Comparison of ENCODE assay signal across 16 mouse cellular contexts in genomic region chr1:183962486-183962885, GRCm38 (mm10).
"Had no signal": no experiment of that assay in that cellular context is flagged by ENCODE, and none has a peak within 500 bp of the region (broad histone marks: within the 10 kb centered on the region; RNA-seq: fewer than 3 reads in every experiment).

No protein-coding gene starts in this region.

- H3K9ac ChIP-seq: limb, embryonic 15.5 days; liver, embryonic 12.5 days; lung, embryonic 14.5 days; neural tube, embryonic 13.5 days had no signal

- H3K27ac ChIP-seq: kidney, postnatal 0 days; limb, embryonic 15.5 days; liver, embryonic 12.5 days; midbrain, embryonic 10.5 days; neural tube, embryonic 13.5 days; stomach, postnatal 0 days had no signal

- DNase-seq: kidney, adult 9 months; kidney, postnatal 36 days; layer of hippocampus, adult 9-11 months; layer of hippocampus, postnatal 36 days; lung, embryonic 14.5 days; lung, postnatal 10 days; lung, postnatal 4 days; midbrain, embryonic 14.5 days; right cerebral cortex, adult 18-20 months; right cerebral cortex, postnatal 25 days had no signal

- H3K27me3 ChIP-seq: limb, embryonic 15.5 days; liver, embryonic 12.5 days; neural tube, embryonic 13.5 days had no signal

- H3K4me2 ChIP-seq: limb, embryonic 15.5 days; liver, embryonic 12.5 days; lung, embryonic 14.5 days; neural tube, embryonic 13.5 days had no signal

- H3K36me3 ChIP-seq: limb, embryonic 15.5 days; liver, embryonic 12.5 days; midbrain, embryonic 10.5 days; neural tube, embryonic 13.5 days had no signal

- H3K4me3 ChIP-seq: limb, embryonic 15.5 days; liver, embryonic 12.5 days; midbrain, embryonic 10.5 days; neural tube, embryonic 13.5 days had no signal

- H3K4me1 ChIP-seq: limb, embryonic 15.5 days; liver, embryonic 12.5 days; midbrain, embryonic 10.5 days; neural tube, embryonic 13.5 days had no signal

- H3K9me3 ChIP-seq: limb, embryonic 15.5 days; liver, embryonic 12.5 days; midbrain, embryonic 10.5 days; neural tube, embryonic 13.5 days had no signal

- ATAC-seq: liver, embryonic 12.5 days had no signal
